Mouse (Mus musculus) spleen, adult 18-20 months (tissue): ENCODE results near the gene Kifc5b.
"Not testable (repeated sequence)": the region's sequence is repeated elsewhere in the genome, so short reads cannot be mapped to it uniquely, and the experiment has no call there.

Source experiments
- DNase-seq, 2 experiments: peaks; one replicate each; pipeline ENCODE4 v3.0.0; 2022; ENCODE audit warnings: mixed read lengths in 2 of 2

Kifc5b gene

GRCm38 (mm10) chr17:26922368-26922767 lies 5.5 kb downstream of the Kifc5b start:
- DNase-seq: not testable (repeated sequence)

DNA sequence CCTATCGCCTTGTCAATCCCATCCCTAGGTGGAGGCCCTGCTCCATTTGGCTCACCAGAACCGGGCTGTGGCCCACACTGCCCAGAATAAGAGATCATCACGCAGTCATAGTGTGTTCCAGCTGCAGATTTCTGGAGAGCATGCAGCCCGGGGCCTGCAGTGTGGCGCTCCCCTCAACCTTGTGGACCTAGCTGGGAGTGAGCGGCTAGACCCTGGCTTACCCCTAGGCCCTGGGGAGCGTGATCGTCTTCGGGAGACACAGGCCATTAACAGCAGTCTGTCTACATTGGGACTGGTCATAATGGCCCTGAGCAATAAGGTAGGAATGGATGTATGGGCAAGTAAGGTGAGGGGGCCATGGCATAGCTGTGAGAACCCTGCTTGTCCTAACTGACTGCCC lies 8.5 kb downstream of the Kifc5b start:
- not testable (repeated sequence) for DNase-seq

DNA sequence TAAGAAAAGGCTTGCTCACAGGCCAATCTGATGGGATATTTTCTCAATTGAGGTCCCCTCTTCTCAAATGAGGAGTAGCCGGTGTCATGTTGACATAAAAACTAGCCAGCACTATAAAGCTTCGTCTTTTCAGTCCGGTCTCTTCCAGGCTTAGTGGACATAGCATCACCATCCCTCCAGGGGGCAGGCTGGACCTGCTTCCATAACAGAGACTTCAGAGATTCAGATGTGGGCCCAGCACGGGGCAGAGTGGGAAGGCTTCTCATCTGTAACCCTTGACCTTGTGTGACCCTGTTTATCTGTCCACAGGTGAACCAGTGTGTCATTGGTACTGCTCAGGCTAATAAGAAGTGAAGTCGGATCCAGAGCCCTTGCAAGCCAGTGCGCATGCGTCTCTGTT lies 14.9 kb downstream of the Kifc5b start:
- DNase-seq: peak in 1 of 2 experiments; percentile 52

DNA sequence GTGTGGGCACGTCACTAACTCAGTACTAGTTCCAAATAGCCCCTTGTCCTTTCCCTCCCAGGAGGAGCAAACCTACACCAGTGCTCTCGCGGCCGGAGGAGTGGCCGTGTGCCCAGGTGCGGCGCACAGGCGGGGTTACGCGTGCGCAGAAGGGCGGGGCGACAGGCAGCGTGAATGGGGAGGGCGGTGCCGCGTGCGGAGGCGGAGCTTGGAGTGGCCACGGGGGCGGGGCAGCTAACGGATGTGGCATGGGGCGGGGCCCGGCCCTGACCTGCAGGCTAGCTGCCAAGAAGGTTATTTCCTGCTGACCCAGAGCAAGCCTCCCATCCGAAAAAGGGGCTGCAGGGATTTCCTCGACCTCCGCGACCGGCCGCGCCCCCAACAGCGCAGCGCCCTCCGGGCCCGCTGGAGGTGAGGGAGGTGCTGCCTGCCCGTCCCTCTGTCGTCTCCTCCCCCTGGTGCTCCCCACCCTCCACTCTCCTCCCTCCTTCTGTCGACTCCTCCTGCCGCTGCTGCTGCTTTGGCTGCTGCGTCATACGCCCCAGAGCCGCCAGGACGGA lies 16.0 kb downstream of the Kifc5b start, which contains the start of gene Phf1:
Phf1 (plus strand) TSS at position 214 of the 560 bp plus-strand sequence.
- DNase-seq: peak; percentile 98 to 100

GRCm38 (mm10) chr17:26933419-26933818 lies 16.5 kb downstream of the Kifc5b start:
- DNase-seq: no peak

GRCm38 (mm10) chr17:26933885-26934827 lies 17.3 kb downstream of the Kifc5b start:
- no peak for DNase-seq

- no peak for DNase-seq
Observed at GRCm38 (mm10) chr17:26935027-26935426, 18.1 kb downstream of the Kifc5b start.

GRCm38 (mm10) chr17:26936453-26936852 lies 19.6 kb downstream of the Kifc5b start:
- DNase-seq: no peak

DNA sequence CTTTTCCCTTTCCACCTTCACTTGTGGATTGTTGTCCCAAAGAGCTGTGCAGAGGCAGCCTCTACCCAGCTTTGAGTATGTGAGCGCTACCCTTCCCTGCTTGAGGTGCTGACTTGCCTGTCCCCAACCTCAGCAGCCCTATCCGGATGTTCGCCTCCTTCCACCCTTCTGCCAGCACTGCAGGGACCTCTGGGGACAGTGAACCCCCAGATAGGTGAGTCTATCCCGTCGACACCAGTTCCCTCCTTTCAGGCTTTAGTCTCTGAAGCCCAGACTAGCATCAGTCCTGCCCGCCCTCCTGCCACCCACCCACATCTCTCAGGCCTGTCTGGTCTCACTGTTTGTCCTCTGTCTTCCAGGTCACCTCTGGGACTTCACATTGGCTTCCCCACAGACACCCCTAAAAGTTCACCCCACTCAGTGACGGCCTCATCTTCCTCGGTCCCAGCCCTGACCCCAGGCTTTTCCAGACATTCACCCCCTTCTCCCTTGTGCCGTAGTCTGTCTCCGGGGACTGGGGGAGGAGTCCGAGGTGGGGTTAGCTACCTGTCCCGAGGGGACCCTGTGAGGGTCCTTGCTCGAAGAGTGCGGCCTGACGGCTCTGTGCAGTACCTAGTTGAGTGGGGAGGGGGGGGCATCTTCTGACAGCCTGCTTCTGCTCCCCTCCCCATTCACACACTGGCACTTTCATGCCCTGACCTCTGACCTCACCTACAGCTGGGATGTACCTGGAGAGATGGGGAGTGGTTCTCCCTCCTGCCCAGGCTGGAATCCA lies 20.2 kb downstream of the Kifc5b start:
- DNase-seq: no peak

DNA sequence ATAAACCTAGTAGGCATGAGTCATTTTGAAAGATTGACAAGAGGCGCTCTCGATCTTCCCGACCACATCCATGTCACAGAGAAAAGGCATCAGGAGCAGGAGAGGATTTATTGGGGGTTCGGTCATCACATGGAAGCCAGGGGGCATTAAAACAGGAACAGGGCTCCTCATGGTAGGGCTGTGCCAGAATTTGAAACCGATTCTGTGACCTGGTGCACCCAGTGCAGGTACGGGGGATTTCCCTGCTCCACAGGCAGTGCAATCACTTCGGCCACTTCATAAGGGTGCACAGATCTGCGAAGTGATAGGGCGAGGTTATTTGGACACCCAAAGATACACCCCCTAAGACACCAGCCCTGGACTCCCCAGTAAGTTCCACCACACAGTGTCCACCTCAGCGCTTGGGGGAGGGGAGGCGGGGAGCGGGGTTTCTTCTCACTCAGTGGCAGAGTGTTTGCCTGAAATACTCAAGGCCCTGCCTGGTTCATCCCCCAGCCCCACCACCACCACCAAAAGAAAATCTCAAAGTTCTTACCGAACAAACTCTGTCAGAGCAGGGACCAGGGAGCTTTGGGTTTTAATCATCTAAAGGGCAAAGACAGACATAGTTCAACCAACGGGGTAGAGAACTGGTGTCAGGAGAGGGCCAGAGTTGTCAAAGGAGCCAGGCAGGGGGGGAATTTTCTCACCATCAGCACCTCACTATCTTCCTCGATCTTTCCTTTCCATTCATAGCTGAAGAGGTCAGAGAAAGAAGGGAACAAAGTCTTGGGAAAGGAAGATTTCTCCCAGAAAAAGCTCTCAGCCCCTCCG lies 21.2 kb downstream of the Kifc5b start:
- no peak for DNase-seq

- DNase-seq: peak in 1 of 2 experiments; percentile 33
Observed at GRCm38 (mm10) chr17:26938731-26939130, 21.8 kb downstream of the Kifc5b start.

- DNase-seq: peak; percentile 99 to 100
Observed at GRCm38 (mm10) chr17:26939178-26939972, 22.5 kb downstream of the Kifc5b start, which contains the start of gene Cuta. Gene Cuta, minus strand, starts transcription at chr17:26939569.

DNA sequence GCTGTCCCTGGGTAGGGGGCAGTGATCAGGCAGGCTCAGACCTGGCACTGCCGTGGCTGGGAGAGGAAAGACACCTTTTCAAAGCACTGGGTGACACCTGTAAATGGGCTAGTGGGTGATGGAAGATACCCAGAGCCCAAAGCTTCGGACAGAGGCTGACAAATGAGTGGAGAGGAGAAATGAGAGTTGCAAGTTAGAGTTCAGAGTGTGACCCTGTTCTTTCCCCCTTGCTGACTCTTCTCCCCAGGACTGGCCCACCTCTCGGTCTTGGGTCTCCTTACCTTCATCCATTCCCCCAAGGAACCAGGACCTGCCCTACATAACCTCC lies 23.0 kb downstream of the Kifc5b start:
- DNase-seq: no peak

DNA sequence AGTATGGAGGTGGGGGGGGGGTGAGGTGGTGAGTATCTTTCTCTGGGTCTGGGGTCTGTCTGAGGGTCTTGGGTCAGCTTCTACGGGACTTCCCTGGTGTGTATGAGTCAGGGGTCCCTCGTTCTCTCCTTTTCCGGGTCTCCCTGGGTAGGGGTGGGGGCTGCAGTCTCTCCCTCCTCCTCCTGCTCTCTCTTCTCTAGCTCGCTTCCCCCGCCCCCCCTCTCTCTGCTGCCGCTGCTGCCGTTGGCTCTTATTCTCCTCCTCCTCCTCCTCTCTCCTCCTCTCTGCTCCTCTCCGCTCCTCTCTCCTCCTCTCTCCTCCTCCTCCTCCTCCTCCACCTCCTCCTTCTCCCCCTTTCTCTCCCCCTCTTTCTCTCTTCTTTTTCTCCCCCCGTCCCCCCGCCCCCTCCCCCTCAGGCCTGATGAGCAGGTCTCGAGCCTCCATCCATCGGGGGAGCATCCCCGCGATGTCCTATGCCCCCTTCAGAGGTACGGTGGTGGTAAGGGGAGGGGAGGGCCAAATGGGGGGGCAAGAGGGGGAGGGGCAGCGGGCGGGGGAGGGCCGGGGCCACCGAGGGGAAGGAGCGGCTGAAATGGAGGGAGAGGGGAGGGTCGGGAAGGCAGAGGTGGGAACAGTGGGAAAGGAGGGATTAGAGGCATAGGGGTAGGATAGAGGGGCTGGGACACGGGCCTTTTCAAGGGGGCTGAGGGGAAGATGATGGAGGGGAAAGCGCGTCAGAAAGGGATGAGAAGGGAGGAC lies 24.3 kb downstream of the Kifc5b start, which contains the start of gene Syngap1:
Syngap1 (plus strand) TSS at position 223 of the 759 bp plus-strand sequence.
- no peak for DNase-seq

GRCm38 (mm10) chr17:26941841-26942570 lies 25.1 kb downstream of the Kifc5b start:
- no peak for DNase-seq

DNA sequence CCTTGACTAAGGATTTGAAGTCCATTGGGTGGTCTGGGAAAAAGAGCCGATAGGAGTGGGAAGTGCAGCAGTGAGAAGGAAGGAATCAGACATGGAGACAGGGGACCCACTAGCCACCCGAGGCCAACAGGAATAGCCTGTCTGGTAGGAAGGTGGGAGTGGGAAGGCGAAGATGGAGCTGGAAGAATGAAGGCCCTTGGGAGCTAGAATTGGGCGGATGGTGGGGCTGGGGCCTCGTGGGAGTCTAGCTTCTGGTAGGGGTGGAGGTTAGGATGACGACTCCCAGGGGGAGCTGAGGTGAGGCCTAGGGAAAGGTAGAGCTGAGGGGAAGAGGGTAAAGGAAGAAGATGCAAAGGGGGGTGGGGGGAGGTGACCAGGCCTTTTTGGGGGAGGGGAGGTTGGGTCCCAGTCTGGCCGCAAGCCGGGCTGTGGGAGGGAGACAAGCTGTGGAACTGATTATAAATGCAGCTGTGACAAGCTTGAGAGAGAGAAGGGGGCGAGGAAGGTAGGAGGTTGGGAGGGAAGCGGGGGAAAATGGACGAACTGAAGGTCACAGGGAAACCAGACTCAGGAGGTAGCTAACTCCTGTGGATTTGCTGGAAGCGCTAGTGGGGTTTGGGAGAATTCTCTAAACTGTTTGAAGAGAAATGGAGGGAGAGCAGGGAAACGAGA lies 29.1 kb downstream of the Kifc5b start:
- no peak for DNase-seq

DNA sequence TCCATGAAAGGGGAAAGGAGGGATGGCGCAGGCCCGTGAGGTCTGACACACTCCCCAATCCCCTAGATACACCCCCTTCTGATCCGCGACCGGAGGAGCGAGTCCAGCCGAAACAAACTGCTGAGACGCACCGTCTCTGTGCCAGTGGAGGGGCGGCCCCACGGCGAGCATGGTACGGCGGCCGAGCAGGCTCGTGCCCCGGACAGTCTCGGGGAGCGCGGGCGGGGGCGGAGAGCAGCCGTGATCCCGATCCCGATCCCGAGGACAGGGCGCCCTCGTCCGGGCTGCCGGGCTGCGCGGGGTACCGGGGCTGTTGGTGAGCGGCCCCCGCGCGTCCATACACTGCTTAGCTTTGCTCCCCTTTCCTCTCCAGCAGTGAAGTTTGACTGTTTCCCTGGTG lies 29.7 kb downstream of the Kifc5b start:
- DNase-seq: peak; percentile 19 to 46

- DNase-seq: no peak
Observed at GRCm38 (mm10) chr17:26947231-26948100, 30.6 kb downstream of the Kifc5b start.
